Mouse (Mus musculus): ENCODE data around the gene Kcnk13. TPM values are rescaled to one million over a fixed set of nuclear protein-coding genes. Genes with fewer than 3 reads are reported as not detected.

Kcnk13 gene
- polyA plus RNA-seq, 1 experiment from 2014 or later = 0.33 TPM

GRCm38 (mm10) chr12:100038741-100039262, 74.5 kb downstream of the Kcnk13 start:
- Histone ChIP-seq H3K4me2 (ENCODE audit: low read depth, low read length, severe bottlenecking) (no peak overlapping the region), H3K36me3 (ENCODE audit: control insufficient read depth, insufficient read depth, low read length) (no peaks in the 10 kb centered on the region), H3K4me3 (ENCODE audit: low read depth, low read length) (no peak overlapping the region), H3K9me3 (ENCODE audit: control insufficient read depth, low read length) (no peaks in the 10 kb centered on the region), H3K9ac (ENCODE audit: low read length) (no peak overlapping the region), H3K4me1 (replicated peaks; ENCODE audit: control insufficient read depth, insufficient read depth, low read length) (no peaks in the 10 kb centered on the region), H3K27ac (ENCODE audit: low read depth, low read length) (no peak overlapping the region), H3K27me3 (ENCODE audit: control insufficient read depth, insufficient read depth, low read length) (no peaks in the 10 kb centered on the region)
- ATAC-seq (replicated peaks; ENCODE audit: low FRiP score) (no peak), DNase-seq (ENCODE audit: low spot score) (no peak)
- 91% methylated on average over 5 of the region's 5 CpGs for WGBS

GRCm38 (mm10) chr12:100042116-100042515, 77.8 kb downstream of the Kcnk13 start:
- no peaks in the 10 kb centered on the region for H3K9me3 ChIP-seq (ENCODE audit: control insufficient read depth, low read length)
- no peaks in the 10 kb centered on the region for H3K36me3 ChIP-seq (ENCODE audit: control insufficient read depth, insufficient read depth, low read length)
- no peak overlapping the region for H3K4me2 ChIP-seq (ENCODE audit: low read depth, low read length, severe bottlenecking)
- no peak overlapping the region for H3K27ac ChIP-seq (ENCODE audit: low read depth, low read length)
- H3K4me3 ChIP-seq (ENCODE audit: low read depth, low read length) = no peak overlapping the region
- no peaks in the 10 kb centered on the region for H3K4me1 ChIP-seq (replicated peaks; ENCODE audit: control insufficient read depth, insufficient read depth, low read length)
- 83% methylated on average over 8 of the region's 8 CpGs for WGBS
- no peaks in the 10 kb centered on the region for H3K27me3 ChIP-seq (ENCODE audit: control insufficient read depth, insufficient read depth, low read length)
- no peak overlapping the region for H3K9ac ChIP-seq (ENCODE audit: low read length)
- ATAC-seq (replicated peaks; ENCODE audit: low FRiP score) (no peak), DNase-seq (ENCODE audit: low spot score) (no peak)

GRCm38 (mm10) chr12:100044704-100045103, 80.4 kb downstream of the Kcnk13 start:
- no peaks in the 10 kb centered on the region for H3K9me3 ChIP-seq (ENCODE audit: control insufficient read depth, low read length)
- 62% methylated on average over 4 of the region's 4 CpGs for WGBS
- DNase-seq (ENCODE audit: low spot score) (no peak), ATAC-seq (replicated peaks; ENCODE audit: low FRiP score) (no peak)
- no peaks in the 10 kb centered on the region for H3K27me3 ChIP-seq (ENCODE audit: control insufficient read depth, insufficient read depth, low read length)
- H3K4me2 ChIP-seq (ENCODE audit: low read depth, low read length, severe bottlenecking) = no peak overlapping the region
- H3K27ac ChIP-seq (ENCODE audit: low read depth, low read length) = no peak overlapping the region
- no peak overlapping the region for H3K9ac ChIP-seq (ENCODE audit: low read length)
- no peaks in the 10 kb centered on the region for H3K4me1 ChIP-seq (replicated peaks; ENCODE audit: control insufficient read depth, insufficient read depth, low read length)
- no peak overlapping the region for H3K4me3 ChIP-seq (ENCODE audit: low read depth, low read length)
- H3K36me3 ChIP-seq (ENCODE audit: control insufficient read depth, insufficient read depth, low read length) = no peaks in the 10 kb centered on the region

GRCm38 (mm10) chr12:100050552-100050951, 86.3 kb downstream of the Kcnk13 start:
- no peaks in the 10 kb centered on the region for H3K36me3 ChIP-seq (ENCODE audit: control insufficient read depth, insufficient read depth, low read length)
- no peaks in the 10 kb centered on the region for H3K4me1 ChIP-seq (replicated peaks; ENCODE audit: control insufficient read depth, insufficient read depth, low read length)
- H3K4me2 ChIP-seq (ENCODE audit: low read depth, low read length, severe bottlenecking) = no peak overlapping the region
- H3K9ac ChIP-seq (ENCODE audit: low read length) = no peak overlapping the region
- H3K4me3 ChIP-seq (ENCODE audit: low read depth, low read length) = no peak overlapping the region
- no peak overlapping the region for H3K27ac ChIP-seq (ENCODE audit: low read depth, low read length)
- ATAC-seq (replicated peaks; ENCODE audit: low FRiP score) (no peak), DNase-seq (ENCODE audit: low spot score) (no peak)
- no peaks in the 10 kb centered on the region for H3K27me3 ChIP-seq (ENCODE audit: control insufficient read depth, insufficient read depth, low read length)
- 79% methylated on average over 7 of the region's 7 CpGs for WGBS
- H3K9me3 ChIP-seq (ENCODE audit: control insufficient read depth, low read length) = no peaks in the 10 kb centered on the region

GRCm38 (mm10) chr12:100053617-100054016, 89.3 kb downstream of the Kcnk13 start:
- H3K36me3 ChIP-seq (ENCODE audit: control insufficient read depth, insufficient read depth, low read length) = no peaks in the 10 kb centered on the region
- H3K4me3 ChIP-seq (ENCODE audit: low read depth, low read length) = no peak overlapping the region
- H3K9ac ChIP-seq (ENCODE audit: low read length) = no peak overlapping the region
- no peaks in the 10 kb centered on the region for H3K27me3 ChIP-seq (ENCODE audit: control insufficient read depth, insufficient read depth, low read length)
- WGBS = 92% methylated on average over 5 of the region's 5 CpGs
- no peaks in the 10 kb centered on the region for H3K9me3 ChIP-seq (ENCODE audit: control insufficient read depth, low read length)
- H3K4me1 ChIP-seq (replicated peaks; ENCODE audit: control insufficient read depth, insufficient read depth, low read length) = no peaks in the 10 kb centered on the region
- H3K27ac ChIP-seq (ENCODE audit: low read depth, low read length) = no peak overlapping the region
- H3K4me2 ChIP-seq (ENCODE audit: low read depth, low read length, severe bottlenecking) = no peak overlapping the region
- DNase-seq (ENCODE audit: low spot score) (no peak), ATAC-seq (replicated peaks; ENCODE audit: low FRiP score) (no peak)

GRCm38 (mm10) chr12:100061071-100061470, 96.8 kb downstream of the Kcnk13 start:
- ATAC-seq (replicated peaks; ENCODE audit: low FRiP score) = no peak
- 89% methylated on average over 10 of the region's 10 CpGs for WGBS

GRCm38 (mm10) chr12:100061826-100062225, 97.5 kb downstream of the Kcnk13 start:
- H3K4me2 ChIP-seq (ENCODE audit: low read depth, low read length, severe bottlenecking) = no peak overlapping the region
- no peaks in the 10 kb centered on the region for H3K27me3 ChIP-seq (ENCODE audit: control insufficient read depth, insufficient read depth, low read length)
- no peak overlapping the region for H3K4me3 ChIP-seq (ENCODE audit: low read depth, low read length)
- H3K27ac ChIP-seq (ENCODE audit: low read depth, low read length) = no peak overlapping the region
- H3K36me3 ChIP-seq (ENCODE audit: control insufficient read depth, insufficient read depth, low read length) = no peaks in the 10 kb centered on the region
- no peaks in the 10 kb centered on the region for H3K4me1 ChIP-seq (replicated peaks; ENCODE audit: control insufficient read depth, insufficient read depth, low read length)
- no peaks in the 10 kb centered on the region for H3K9me3 ChIP-seq (ENCODE audit: control insufficient read depth, low read length)
- DNase-seq (ENCODE audit: low spot score) (no peak), ATAC-seq (replicated peaks; ENCODE audit: low FRiP score) (no peak)
- no peak overlapping the region for H3K9ac ChIP-seq (ENCODE audit: low read length)

More at GRCm38 (mm10) chr12:100061071-100061470, 96.8 kb downstream of the Kcnk13 start:
- Histone ChIP-seq H3K4me3 (ENCODE audit: low read depth, low read length) (no peak overlapping the region), H3K27ac (ENCODE audit: low read depth, low read length) (no peak overlapping the region), H3K4me2 (ENCODE audit: low read depth, low read length, severe bottlenecking) (no peak overlapping the region), H3K27me3 (ENCODE audit: control insufficient read depth, insufficient read depth, low read length) (no peaks in the 10 kb centered on the region), H3K9ac (ENCODE audit: low read length) (no peak overlapping the region), H3K9me3 (ENCODE audit: control insufficient read depth, low read length) (no peaks in the 10 kb centered on the region), H3K36me3 (ENCODE audit: control insufficient read depth, insufficient read depth, low read length) (no peaks in the 10 kb centered on the region), H3K4me1 (replicated peaks; ENCODE audit: control insufficient read depth, insufficient read depth, low read length) (no peaks in the 10 kb centered on the region)
- DNase-seq (ENCODE audit: low spot score) = no peak

GRCm38 (mm10) chr12:100062584-100062983, 98.3 kb downstream of the Kcnk13 start:
- Histone ChIP-seq H3K4me2 (ENCODE audit: low read depth, low read length, severe bottlenecking) (no peak overlapping the region), H3K9me3 (ENCODE audit: control insufficient read depth, low read length) (no peaks in the 10 kb centered on the region), H3K27ac (ENCODE audit: low read depth, low read length) (no peak overlapping the region), H3K27me3 (ENCODE audit: control insufficient read depth, insufficient read depth, low read length) (no peaks in the 10 kb centered on the region), H3K9ac (ENCODE audit: low read length) (no peak overlapping the region), H3K36me3 (ENCODE audit: control insufficient read depth, insufficient read depth, low read length) (no peaks in the 10 kb centered on the region), H3K4me1 (replicated peaks; ENCODE audit: control insufficient read depth, insufficient read depth, low read length) (no peaks in the 10 kb centered on the region), H3K4me3 (ENCODE audit: low read depth, low read length) (no peak overlapping the region)
- DNase-seq (ENCODE audit: low spot score) (no peak), ATAC-seq (replicated peaks; ENCODE audit: low FRiP score) (no peak)
- WGBS = 74% methylated on average over 3 of the region's 3 CpGs

- Histone ChIP-seq H3K4me3 (ENCODE audit: low read depth, low read length) (no peak overlapping the region), H3K9ac (ENCODE audit: low read length) (no peak overlapping the region), H3K27me3 (ENCODE audit: control insufficient read depth, insufficient read depth, low read length) (no peaks in the 10 kb centered on the region), H3K36me3 (ENCODE audit: control insufficient read depth, insufficient read depth, low read length) (no peaks in the 10 kb centered on the region), H3K9me3 (ENCODE audit: control insufficient read depth, low read length) (no peaks in the 10 kb centered on the region), H3K27ac (ENCODE audit: low read depth, low read length) (no peak overlapping the region), H3K4me2 (ENCODE audit: low read depth, low read length, severe bottlenecking) (no peak overlapping the region), H3K4me1 (replicated peaks; ENCODE audit: control insufficient read depth, insufficient read depth, low read length) (no peaks in the 10 kb centered on the region)
- DNase-seq (ENCODE audit: low spot score) (no peak), ATAC-seq (replicated peaks; ENCODE audit: low FRiP score) (no peak)
- WGBS = 71% methylated on average over 3 of the region's 3 CpGs
These were observed 100.8 kb downstream of the Kcnk13 start for GRCm38 (mm10) chr12:100065109-100065508.
